Mouse (Mus musculus): ENCODE results near the gene Polh. TPM values are rescaled to one million over a fixed set of nuclear protein-coding genes. Genes with fewer than 3 reads are reported as not detected.
A peak's percentile ranks its signal among the peaks of the same experiment; 100 is the strongest.

Polh gene
- polyA plus RNA-seq, 1 experiment from 2014 or later = 15.6 TPM

DNA sequence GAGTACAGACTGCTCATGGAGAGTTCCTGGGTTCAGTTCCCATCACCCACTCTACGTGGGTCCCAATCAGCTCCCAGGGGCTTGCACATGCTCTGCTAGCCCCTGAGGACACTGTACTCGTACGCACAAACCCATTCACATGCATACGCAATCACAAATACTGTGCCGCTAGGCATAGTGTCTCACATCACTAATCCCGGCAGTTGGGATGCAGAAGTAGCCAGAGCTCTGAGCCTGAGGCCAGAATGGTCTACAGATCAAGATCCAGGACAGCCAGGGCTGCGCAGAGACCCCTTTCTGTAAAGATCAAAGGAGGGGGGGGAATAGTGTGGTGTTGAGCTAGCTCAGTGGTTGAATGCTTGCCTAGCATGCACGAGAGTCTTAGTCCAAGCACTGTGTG, 45.3 kb downstream of the Polh start:
- WGBS = 76% methylated on average over 8 of the region's 8 CpGs
- Histone ChIP-seq H3K9me3 (ENCODE audit: control insufficient read depth, low read length) (no peaks in the 10 kb centered on the region), H3K4me2 (replicated peaks; ENCODE audit: low read depth, low read length) (no peak overlapping the region), H3K4me1 (ENCODE audit: control insufficient read depth, insufficient read depth, low read length) (peaks cover 12% of the 10 kb centered on the region), H3K27me3 (ENCODE audit: control insufficient read depth, insufficient read depth, low read length) (no peaks in the 10 kb centered on the region), H3K9ac (ENCODE audit: low read depth, low read length) (no peak overlapping the region), H3K36me3 (ENCODE audit: control insufficient read depth, insufficient read depth, low read length) (no peaks in the 10 kb centered on the region), H3K27ac (ENCODE audit: low read depth, low read length) (no peak overlapping the region), H3K4me3 (ENCODE audit: low read length) (no peak overlapping the region)
- no peak for ATAC-seq (ENCODE audit: low FRiP score, low TSS enrichment)

DNA sequence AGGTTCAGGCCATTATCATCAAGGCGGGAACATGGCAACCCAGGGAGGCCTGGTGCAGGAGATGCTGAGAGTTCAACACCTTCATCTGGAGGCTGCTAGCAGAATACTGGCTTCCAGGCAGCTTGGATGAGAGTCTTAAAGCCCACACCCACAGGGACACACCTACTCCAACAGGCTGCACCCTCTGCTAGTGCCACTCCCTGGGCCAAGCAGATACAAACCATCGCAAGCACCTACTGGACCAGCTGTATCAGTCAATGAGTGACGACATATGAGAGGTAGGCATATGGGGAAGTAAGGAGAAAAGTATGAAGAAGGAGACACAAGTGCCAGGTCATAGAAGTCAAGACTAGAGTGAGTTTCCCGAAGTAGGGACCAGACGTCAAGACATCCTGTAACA, 45.8 kb downstream of the Polh start:
- Histone ChIP-seq H3K4me3 (ENCODE audit: low read length) (no peak overlapping the region), H3K36me3 (ENCODE audit: control insufficient read depth, insufficient read depth, low read length) (no peaks in the 10 kb centered on the region), H3K27me3 (ENCODE audit: control insufficient read depth, insufficient read depth, low read length) (no peaks in the 10 kb centered on the region), H3K4me2 (replicated peaks; ENCODE audit: low read depth, low read length) (no peak overlapping the region), H3K4me1 (ENCODE audit: control insufficient read depth, insufficient read depth, low read length) (peaks cover 9% of the 10 kb centered on the region), H3K27ac (ENCODE audit: low read depth, low read length) (no peak overlapping the region), H3K9me3 (ENCODE audit: control insufficient read depth, low read length) (no peaks in the 10 kb centered on the region), H3K9ac (ENCODE audit: low read depth, low read length) (no peak overlapping the region)
- no peak for ATAC-seq (ENCODE audit: low FRiP score, low TSS enrichment)
- WGBS = 72% methylated on average over 5 of the region's 5 CpGs

DNA sequence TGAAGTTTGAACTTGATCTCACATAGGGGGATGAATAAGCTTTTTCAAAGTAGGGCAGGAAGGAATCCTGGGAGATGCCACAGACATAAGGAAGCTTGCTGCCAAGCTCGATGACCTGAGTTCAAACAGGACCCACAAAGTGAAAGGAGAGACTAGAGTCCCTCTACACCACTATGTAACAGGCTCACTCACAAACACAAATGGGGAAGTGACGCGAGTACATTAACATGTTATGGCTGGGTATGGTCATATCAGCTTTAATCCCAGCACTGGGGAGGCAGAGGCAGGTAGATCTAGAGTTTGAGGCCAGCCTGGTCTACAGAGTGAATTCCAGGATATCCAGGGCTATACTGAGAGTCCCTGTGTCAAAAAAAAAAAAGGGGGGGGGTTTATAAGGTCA, 48.1 kb downstream of the Polh start:
- Histone ChIP-seq H3K4me3 (ENCODE audit: low read length) (no peak overlapping the region), H3K4me2 (replicated peaks; ENCODE audit: low read depth, low read length) (no peak overlapping the region), H3K36me3 (ENCODE audit: control insufficient read depth, insufficient read depth, low read length) (0 out of 2 replicates have a peak, but pooled peaks cover 6% of the 10 kb centered on the region), H3K9me3 (ENCODE audit: control insufficient read depth, low read length) (no peaks in the 10 kb centered on the region), H3K27ac (ENCODE audit: low read depth, low read length) (no peak overlapping the region), H3K9ac (ENCODE audit: low read depth, low read length) (no peak overlapping the region), H3K4me1 (ENCODE audit: control insufficient read depth, insufficient read depth, low read length) (peaks cover 7% of the 10 kb centered on the region), H3K27me3 (ENCODE audit: control insufficient read depth, insufficient read depth, low read length) (no peaks in the 10 kb centered on the region)
- no peak for ATAC-seq (ENCODE audit: low FRiP score, low TSS enrichment)
- 97% methylated on average over 3 of the region's 3 CpGs for WGBS

DNA sequence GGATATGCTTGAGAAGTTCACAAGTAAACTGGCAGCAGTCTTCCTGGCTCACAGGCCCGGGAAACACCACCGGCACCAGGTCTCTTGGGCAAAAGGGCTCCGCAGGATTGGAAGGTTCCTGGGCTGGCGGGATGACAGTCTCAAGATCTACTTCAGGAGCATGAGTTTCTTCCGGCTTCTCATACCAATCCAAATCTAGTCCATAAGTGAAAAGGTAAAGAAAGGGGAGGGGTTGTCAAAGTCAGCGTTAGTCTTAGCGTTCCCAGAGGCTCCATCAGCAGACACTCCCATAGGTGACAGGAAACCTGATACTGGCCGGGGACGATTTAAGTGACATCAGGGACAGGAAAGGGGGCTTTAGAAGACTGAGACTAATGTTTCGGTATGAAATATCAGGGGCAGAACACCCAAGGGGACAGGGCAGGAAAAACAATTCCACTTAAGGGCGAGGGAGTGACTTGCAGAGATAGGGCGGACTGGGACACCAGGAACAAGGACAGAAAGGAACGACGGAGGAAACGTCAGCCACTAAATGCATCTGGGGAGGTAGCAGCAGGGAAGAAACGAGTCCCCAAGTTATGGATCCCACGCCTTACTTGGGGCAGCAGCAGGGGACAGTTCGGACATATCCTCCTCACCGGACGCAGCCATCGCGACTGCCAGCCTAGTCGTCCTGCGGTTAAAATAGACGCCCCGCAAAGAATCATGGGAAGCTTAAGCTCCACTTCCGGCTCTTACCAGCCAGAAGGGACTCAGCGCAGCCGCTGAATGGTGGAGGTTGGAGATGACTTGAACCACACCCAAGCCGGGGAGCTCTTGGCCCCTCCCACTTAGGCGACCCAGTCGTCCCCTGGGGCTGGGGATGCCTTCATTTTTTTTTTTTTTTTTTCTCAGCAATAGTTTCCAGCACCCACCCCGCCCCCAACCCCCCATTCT, 49.3 kb downstream of the Polh start, which contains the start of gene Mad2l1bp:
Gene Mad2l1bp, minus strand, starts transcription at position 707 of the 936 bp plus-strand sequence.
- Histone ChIP-seq H3K36me3 (ENCODE audit: control insufficient read depth, insufficient read depth, low read length) (peaks cover 12% of the 10 kb centered on the region), H3K9ac (ENCODE audit: low read depth, low read length) (peak within 1 kb of the TSS; percentile 71), H3K4me2 (replicated peaks; ENCODE audit: low read depth, low read length) (peak within 1 kb of the TSS; percentile 75), H3K27ac (ENCODE audit: low read depth, low read length) (peak within 1 kb of the TSS; percentile 31; the same call in 1 of the 2 replicates), H3K27me3 (ENCODE audit: control insufficient read depth, insufficient read depth, low read length) (no peaks in the 10 kb centered on the region), H3K4me1 (ENCODE audit: control insufficient read depth, insufficient read depth, low read length) (peaks cover 7% of the 10 kb centered on the region), H3K9me3 (ENCODE audit: control insufficient read depth, low read length) (no peaks in the 10 kb centered on the region), H3K4me3 (ENCODE audit: low read length) (peak within 1 kb of the TSS; percentile 68)
- peak; percentile 93 for ATAC-seq (ENCODE audit: low FRiP score, low TSS enrichment)
- 5% methylated on average over 33 of the region's 33 CpGs for WGBS

DNA sequence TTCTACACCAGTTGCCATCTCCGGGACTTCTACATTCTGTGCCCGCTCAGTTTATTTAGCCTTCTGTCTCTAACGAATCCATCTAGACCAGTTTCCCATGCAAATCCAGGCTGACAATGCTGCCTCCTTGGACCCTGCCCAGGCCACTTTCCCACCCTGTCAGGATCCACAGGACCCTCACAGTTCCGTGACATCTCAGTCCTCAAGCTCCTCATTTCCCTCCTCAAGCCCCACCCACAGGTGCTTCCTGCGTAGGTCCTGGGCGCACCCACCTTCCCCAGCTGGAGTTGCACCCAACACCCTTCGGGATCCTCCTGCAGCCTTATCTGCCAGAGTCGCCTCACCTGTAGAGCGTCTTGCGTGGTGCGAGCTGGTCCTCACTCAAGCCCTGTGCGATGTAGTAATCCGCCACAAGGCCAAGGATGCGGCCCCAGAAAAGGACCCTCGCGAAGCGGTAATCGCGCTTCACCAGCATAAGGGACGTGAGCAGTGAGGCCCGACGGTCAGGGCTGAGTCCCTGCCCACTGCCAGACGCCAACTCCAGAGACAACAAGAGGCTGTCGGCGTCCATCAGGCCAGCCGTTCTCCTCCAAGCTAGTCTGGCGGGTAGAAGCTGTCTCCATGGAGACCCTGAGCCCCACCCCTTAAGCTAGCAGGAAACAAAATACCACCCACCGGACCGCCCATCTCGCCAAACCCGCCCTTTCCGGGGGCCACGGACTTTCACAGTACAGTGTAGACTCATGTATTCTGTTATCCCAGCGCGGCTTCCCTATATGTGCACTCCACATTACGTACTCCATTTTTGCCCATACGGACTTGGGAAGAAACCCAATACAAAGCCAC, 58.6 kb downstream of the Polh start, which contains the start of gene Rsph9:
Gene Rsph9, minus strand, starts transcription at position 639 of the 846 bp plus-strand sequence.
- H3K27ac ChIP-seq (ENCODE audit: low read depth, low read length) = 0 out of 2 replicates have a peak within 1 kb of the TSS, but pooled peaks have one; percentile 24
- H3K4me2 ChIP-seq (replicated peaks; ENCODE audit: low read depth, low read length) = peak within 1 kb of the TSS; percentile 89
- peak; percentile 97 for ATAC-seq (ENCODE audit: low FRiP score, low TSS enrichment)
- peaks cover 26% of the 10 kb centered on the region for H3K36me3 ChIP-seq (ENCODE audit: control insufficient read depth, insufficient read depth, low read length)
- H3K27me3 ChIP-seq (ENCODE audit: control insufficient read depth, insufficient read depth, low read length) = no peaks in the 10 kb centered on the region
- WGBS = 5% methylated on average over 37 of the region's 37 CpGs
- no peaks in the 10 kb centered on the region for H3K9me3 ChIP-seq (ENCODE audit: control insufficient read depth, low read length)
- H3K4me1 ChIP-seq (ENCODE audit: control insufficient read depth, insufficient read depth, low read length) = peaks cover 11% of the 10 kb centered on the region
- peak within 1 kb of the TSS; percentile 52 for H3K4me3 ChIP-seq (ENCODE audit: low read length)
- H3K9ac ChIP-seq (ENCODE audit: low read depth, low read length) = peak within 1 kb of the TSS; percentile 44; the same call in 1 of the 2 replicates

DNA sequence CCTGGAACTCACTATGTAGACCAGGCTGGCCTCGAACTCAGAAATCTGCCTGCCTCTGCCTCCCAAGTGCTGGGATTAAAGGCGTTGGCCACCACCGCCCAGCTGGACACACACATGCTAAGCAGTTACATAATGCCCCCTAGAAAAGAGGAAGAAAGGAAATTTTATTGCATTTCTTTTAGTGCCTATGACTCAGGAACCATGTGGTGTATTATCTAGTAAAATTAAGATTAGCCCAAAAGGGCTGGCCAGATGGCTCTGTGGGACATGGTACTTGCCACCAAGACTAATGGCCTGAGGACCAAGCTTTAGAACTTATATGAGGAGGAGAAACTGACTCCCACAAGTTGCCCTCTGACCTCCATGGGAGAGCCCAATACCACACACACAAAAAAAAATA, 62.6 kb downstream of the Polh start:
- ATAC-seq (ENCODE audit: low FRiP score, low TSS enrichment) = no peak
- no peak overlapping the region for H3K4me2 ChIP-seq (replicated peaks; ENCODE audit: low read depth, low read length)
- 93% methylated on average over 3 of the region's 3 CpGs for WGBS
- H3K36me3 ChIP-seq (ENCODE audit: control insufficient read depth, insufficient read depth, low read length) = no peaks in the 10 kb centered on the region
- no peak overlapping the region for H3K27ac ChIP-seq (ENCODE audit: low read depth, low read length)
- no peaks in the 10 kb centered on the region for H3K9me3 ChIP-seq (ENCODE audit: control insufficient read depth, low read length)
- no peak overlapping the region for H3K9ac ChIP-seq (ENCODE audit: low read depth, low read length)
- peaks cover 11% of the 10 kb centered on the region for H3K4me1 ChIP-seq (ENCODE audit: control insufficient read depth, insufficient read depth, low read length)
- no peak overlapping the region for H3K4me3 ChIP-seq (ENCODE audit: low read length)
- H3K27me3 ChIP-seq (ENCODE audit: control insufficient read depth, insufficient read depth, low read length) = no peaks in the 10 kb centered on the region

DNA sequence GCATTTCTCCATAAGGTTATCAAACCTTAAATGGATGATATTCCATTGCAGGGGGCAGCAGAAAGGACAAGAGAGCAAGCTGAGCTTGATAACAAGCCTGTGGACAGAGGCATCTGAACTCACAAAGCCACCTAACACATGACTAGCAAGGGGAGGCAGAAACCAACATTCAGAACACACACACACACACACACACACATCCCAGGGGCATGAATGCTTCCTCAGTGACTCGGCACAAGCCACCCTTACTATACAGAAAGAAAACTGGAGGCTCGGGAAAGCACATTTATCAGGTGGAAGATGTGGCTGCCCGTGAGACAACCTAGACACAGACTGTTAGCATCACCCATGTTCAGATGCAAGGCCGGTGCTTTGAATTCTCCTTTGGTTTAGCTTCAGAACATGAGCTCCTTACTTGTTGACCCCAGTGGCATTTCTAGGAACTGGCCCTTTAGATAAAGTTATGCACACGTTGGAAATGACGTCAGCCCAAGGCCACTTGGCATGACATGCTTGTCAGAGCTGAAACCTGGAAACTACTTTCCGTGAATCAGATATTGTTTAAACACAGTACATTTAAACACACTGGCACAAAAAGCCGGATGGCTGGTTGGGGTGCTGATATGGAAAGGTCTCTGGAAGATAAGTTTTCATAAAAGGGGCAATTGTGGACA, 63.7 kb downstream of the Polh start:
- no peak overlapping the region for H3K27ac ChIP-seq (ENCODE audit: low read depth, low read length)
- no peaks in the 10 kb centered on the region for H3K36me3 ChIP-seq (ENCODE audit: control insufficient read depth, insufficient read depth, low read length)
- no peak overlapping the region for H3K4me3 ChIP-seq (ENCODE audit: low read length)
- H3K4me2 ChIP-seq (replicated peaks; ENCODE audit: low read depth, low read length) = no peak overlapping the region
- H3K9ac ChIP-seq (ENCODE audit: low read depth, low read length) = no peak overlapping the region
- peaks cover 7% of the 10 kb centered on the region for H3K4me1 ChIP-seq (ENCODE audit: control insufficient read depth, insufficient read depth, low read length)
- no peaks in the 10 kb centered on the region for H3K27me3 ChIP-seq (ENCODE audit: control insufficient read depth, insufficient read depth, low read length)
- WGBS = 81% methylated on average over 8 of the region's 8 CpGs
- H3K9me3 ChIP-seq (ENCODE audit: control insufficient read depth, low read length) = no peaks in the 10 kb centered on the region
- ATAC-seq (ENCODE audit: low FRiP score, low TSS enrichment) = no peak

DNA sequence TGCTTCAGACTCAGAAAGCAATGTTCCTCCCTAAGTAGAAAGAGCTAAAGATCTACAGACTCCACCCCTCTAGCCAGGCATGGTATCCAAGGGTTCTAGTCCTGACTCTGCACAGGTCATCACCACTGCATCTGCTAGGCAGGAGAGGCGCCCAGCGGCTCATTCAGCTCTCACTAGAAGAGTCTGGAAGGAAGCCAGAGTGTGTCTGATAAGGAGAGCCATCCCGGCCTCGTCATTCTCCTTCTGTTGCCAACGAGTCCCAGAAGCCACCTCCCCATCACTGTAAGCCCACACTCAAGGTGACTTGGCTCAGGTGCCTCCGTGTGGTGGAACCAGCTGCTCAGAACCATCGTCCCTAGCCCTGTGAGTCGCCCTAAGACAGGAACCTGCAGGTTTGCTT, 69.6 kb downstream of the Polh start:
- H3K27ac ChIP-seq (ENCODE audit: low read depth, low read length) = no peak overlapping the region
- no peak overlapping the region for H3K9ac ChIP-seq (ENCODE audit: low read depth, low read length)
- ATAC-seq (ENCODE audit: low FRiP score, low TSS enrichment) = peak; percentile 13; the same call in 1 of the 2 replicates
- 82% methylated on average over 8 of the region's 8 CpGs for WGBS
- H3K36me3 ChIP-seq (ENCODE audit: control insufficient read depth, insufficient read depth, low read length) = peaks cover 21% of the 10 kb centered on the region
- no peak overlapping the region for H3K4me2 ChIP-seq (replicated peaks; ENCODE audit: low read depth, low read length)
- H3K4me3 ChIP-seq (ENCODE audit: low read length) = no peak overlapping the region
- peaks cover 6% of the 10 kb centered on the region; the same call in 1 of the 2 replicates for H3K4me1 ChIP-seq (ENCODE audit: control insufficient read depth, insufficient read depth, low read length)
- H3K27me3 ChIP-seq (ENCODE audit: control insufficient read depth, insufficient read depth, low read length) = no peaks in the 10 kb centered on the region
- H3K9me3 ChIP-seq (ENCODE audit: control insufficient read depth, low read length) = no peaks in the 10 kb centered on the region

Measured in kidney, embryonic 14.5 days (tissue).